Mouse (Mus musculus): Measurements from ENCODE around the gene Tnrc6a.

Tnrc6a gene

GRCm38 (mm10) chr7:123235449-123235848 is 111.8 kb downstream of the Tnrc6a start:
- DNase-seq (ENCODE audit: low read depth), result peak; percentile 49

- DNase-seq (ENCODE audit: low read depth), result no peak
Measured at GRCm38 (mm10) chr7:123238621-123239020, 114.9 kb downstream of the Tnrc6a start.

DNA sequence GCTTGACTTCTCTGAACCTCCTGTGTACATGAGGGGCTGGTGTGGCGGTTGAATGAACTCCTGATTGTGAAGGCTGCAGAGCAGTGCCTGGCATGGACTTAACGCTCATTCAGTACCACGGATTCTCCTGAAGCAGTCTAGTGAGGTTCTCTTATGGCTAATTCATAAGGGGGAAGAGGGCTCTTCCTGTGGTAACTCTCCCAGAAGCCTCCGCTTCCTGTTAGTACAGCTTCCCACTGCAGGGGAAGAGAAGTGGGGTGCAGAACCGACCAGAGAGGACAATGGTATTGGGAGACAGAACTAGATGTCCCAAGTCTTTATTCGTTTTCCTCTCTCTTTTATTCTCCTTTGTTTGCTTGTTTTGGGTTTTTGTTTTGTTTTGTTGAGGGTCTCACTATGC is 116.4 kb downstream of the Tnrc6a start:
- DNase-seq (ENCODE audit: low read depth), result peak; percentile 57

GRCm38 (mm10) chr7:123242241-123242640 is 118.6 kb downstream of the Tnrc6a start:
- DNase-seq (ENCODE audit: low read depth), result no peak

- no peak for DNase-seq (ENCODE audit: low read depth)
Measured at GRCm38 (mm10) chr7:123244833-123245232, 121.1 kb downstream of the Tnrc6a start.

Measured in 416B (cell line).